Mouse (Mus musculus) MEL (cell line): Measurements from ENCODE around the gene Tldc2. TPM values are rescaled to one million over a fixed set of nuclear protein-coding genes. Genes with fewer than 3 reads are reported as not detected.

Experiments used
- DNase-seq: peaks from one replicate; pipeline ENCODE4 v3.0.0; 2011; ENCODE audit warnings: low read depth, low spot score
- H3K27ac ChIP-seq: 2 replicates; pipeline ENCODE4 v1.5.1; 2012; ENCODE audit warnings: low read depth, mild to moderate bottlenecking, control low read depth, low read length, moderate library complexity; ENCODE audit not compliant: control insufficient read depth
- H3K27me3 ChIP-seq, 2 experiments: fragments of 150-350 bp in 1 of 2; sonication (generic) in 1 of 2; 2 replicates each; pipeline ENCODE4 v1.6.1; 2012; ENCODE audit warnings: low read length in 2 of 2, mild to moderate bottlenecking in 2 of 2, improper control_type of control experiment in 1 of 2, moderate library complexity in 1 of 2; ENCODE audit not compliant: insufficient read depth in 2 of 2, control insufficient read depth in 1 of 2
- H3K36me3 ChIP-seq, 2 experiments: 2 replicates each; pipeline ENCODE4 v1.6.1; 2012 to 2014; ENCODE audit warnings: low read length in 2 of 2, improper control_type of control experiment in 1 of 2, inconsistent platforms in 1 of 2, mild to moderate bottlenecking in 1 of 2; ENCODE audit not compliant: insufficient read depth in 2 of 2, control insufficient read depth in 1 of 2
- H3K4me1 ChIP-seq, 2 experiments: fragments of 150-350 bp in 1 of 2; sonication (generic) in 1 of 2; 2 replicates each; pipeline ENCODE4 v1.6.1; 2012; ENCODE audit warnings: low read length in 2 of 2, improper control_type of control experiment in 1 of 2, mild to moderate bottlenecking in 1 of 2; ENCODE audit not compliant: insufficient read depth in 2 of 2, control insufficient read depth in 1 of 2
- H3K4me3 ChIP-seq, 2 experiments: fragments of 150-350 bp in 1 of 2; sonication (generic) in 1 of 2; 2 replicates each; pipeline ENCODE4 v1.5.1; 2012; ENCODE audit warnings: low read depth in 2 of 2, low read length in 2 of 2, mild to moderate bottlenecking in 2 of 2, moderate library complexity in 2 of 2, control low read depth in 1 of 2, improper control_type of control experiment in 1 of 2; ENCODE audit not compliant: control insufficient read depth in 1 of 2, insufficient read depth in 1 of 2
- H3K79me2 ChIP-seq: 2 replicates; pipeline ENCODE4 v1.6.1; 2012; ENCODE audit warnings: mild to moderate bottlenecking, low read length, moderate library complexity; ENCODE audit not compliant: control insufficient read depth, poor library complexity, insufficient read depth
- H3K9ac ChIP-seq: 2 replicates; pipeline ENCODE4 v1.6.1; 2012; ENCODE audit warnings: low read depth, mild to moderate bottlenecking, control low read depth, low read length, moderate library complexity; ENCODE audit not compliant: control insufficient read depth, poor library complexity, severe bottlenecking
- H3K9me3 ChIP-seq: fragments of 150-350 bp; sonication (generic); replicated peaks from 2 replicates; pipeline ENCODE4 v1.6.1; 2012; ENCODE audit warnings: mild to moderate bottlenecking, low read length, improper control_type of control experiment, moderate library complexity; ENCODE audit not compliant: insufficient read depth
- BHLHE40 ChIP-seq: IDR thresholded peaks from 2 replicates; pipeline ENCODE4 v1.6.1; 2012; ENCODE audit warnings: low read depth, mild to moderate bottlenecking, inconsistent platforms, low read length, improper control_type of control experiment, borderline replicate concordance
- CHD1 ChIP-seq: IDR thresholded peaks from 2 replicates; pipeline ENCODE4 v1.6.1; 2012; ENCODE audit warnings: low read depth, mild to moderate bottlenecking, inconsistent platforms, low read length, improper control_type of control experiment
- GABPA ChIP-seq: IDR thresholded peaks from 2 replicates; pipeline ENCODE4 v1.6.1; 2012; ENCODE audit warnings: low read depth, mild to moderate bottlenecking, inconsistent platforms, low read length, improper control_type of control experiment, moderate library complexity
- GATA1 ChIP-seq: IDR thresholded peaks from 2 replicates; pipeline ENCODE4 v1.6.1; 2011; ENCODE audit warnings: low read depth, low read length, improper control_type of control experiment
- HCFC1 ChIP-seq: IDR thresholded peaks from 2 replicates; pipeline ENCODE4 v1.6.1; 2012; ENCODE audit warnings: low read depth, mild to moderate bottlenecking, inconsistent platforms, low read length, improper control_type of control experiment, moderate library complexity
- KAT2A ChIP-seq: conservative IDR thresholded peaks from 2 replicates; pipeline ENCODE4 v1.6.1; 2012; ENCODE audit warnings: low read depth, low read length, improper control_type of control experiment, inconsistent platforms
- MAFK ChIP-seq: IDR thresholded peaks from 2 replicates; pipeline ENCODE4 v1.6.1; 2011; ENCODE audit warnings: low read depth, mild to moderate bottlenecking, low read length, improper control_type of control experiment, borderline replicate concordance
- MAX ChIP-seq: IDR thresholded peaks from 2 replicates; pipeline ENCODE4 v1.6.1; 2011; ENCODE audit warnings: low read length, improper control_type of control experiment
- MXI1 ChIP-seq: IDR thresholded peaks from 2 replicates; pipeline ENCODE4 v1.6.1; 2011; ENCODE audit warnings: mild to moderate bottlenecking, low read depth, low read length, improper control_type of control experiment
- MYB ChIP-seq: IDR thresholded peaks from 2 replicates; pipeline ENCODE4 v1.6.1; 2011; ENCODE audit warnings: mild to moderate bottlenecking, low read depth, low read length, improper control_type of control experiment
- MYC ChIP-seq: IDR thresholded peaks from 2 replicates; pipeline ENCODE4 v1.6.1; 2011; ENCODE audit warnings: low read depth, mild to moderate bottlenecking, low read length, improper control_type of control experiment, moderate library complexity
- NELFE ChIP-seq: IDR thresholded peaks from 2 replicates; pipeline ENCODE4 v1.6.1; 2011; ENCODE audit warnings: low read depth, low read length, improper control_type of control experiment
- NRF1 ChIP-seq: IDR thresholded peaks from 2 replicates; pipeline ENCODE4 v1.6.1; 2014; ENCODE audit warnings: low read depth, mild to moderate bottlenecking, inconsistent platforms, low read length, improper control_type of control experiment, moderate library complexity; ENCODE audit not compliant: poor library complexity, insufficient read depth, severe bottlenecking
- POLR2A ChIP-seq, 2 experiments: IDR thresholded peaks; 2 replicates each; pipeline ENCODE4 v1.6.1; 2011 to 2012; ENCODE audit warnings: low read length in 2 of 2, mild to moderate bottlenecking in 2 of 2, control low read depth in 1 of 2, improper control_type of control experiment in 1 of 2, low read depth in 1 of 2, moderate library complexity in 1 of 2; ENCODE audit not compliant: control insufficient read depth in 1 of 2, insufficient read depth in 1 of 2, poor library complexity in 1 of 2
- POLR2AphosphoS2 ChIP-seq: IDR thresholded peaks from 2 replicates; pipeline ENCODE4 v1.6.1; 2011; ENCODE audit warnings: low read length, improper control_type of control experiment
- POLR2AphosphoS5 ChIP-seq: IDR thresholded peaks from 2 replicates; pipeline ENCODE4 v1.6.1; 2012; ENCODE audit warnings: low read depth, borderline replicate concordance, mild to moderate bottlenecking, inconsistent platforms, low read length, moderate library complexity, mixed read lengths
- SIN3A ChIP-seq: IDR thresholded peaks from 2 replicates; pipeline ENCODE4 v1.6.1; 2012; ENCODE audit warnings: low read length, improper control_type of control experiment, inconsistent platforms
- SMC3 ChIP-seq: IDR thresholded peaks from 2 replicates; pipeline ENCODE4 v1.6.1; 2011; ENCODE audit warnings: low read depth, low read length, improper control_type of control experiment
- TBP ChIP-seq: IDR thresholded peaks from 2 replicates; pipeline ENCODE4 v1.8.0; 2011; ENCODE audit warnings: low read depth, low read length, improper control_type of control experiment
- TCF12 ChIP-seq: IDR thresholded peaks from 2 replicates; pipeline ENCODE4 v1.6.1; 2014; ENCODE audit warnings: low read depth, mild to moderate bottlenecking, inconsistent platforms, low read length, improper control_type of control experiment, moderate library complexity
- UBTF ChIP-seq: IDR thresholded peaks from 2 replicates; pipeline ENCODE4 v1.6.1; 2012; ENCODE audit warnings: low read depth, mild to moderate bottlenecking, inconsistent platforms, low read length, improper control_type of control experiment, moderate library complexity, borderline replicate concordance; ENCODE audit not compliant: insufficient read depth
- USF1 ChIP-seq: IDR thresholded peaks from 2 replicates; pipeline ENCODE4 v1.6.1; 2014; ENCODE audit warnings: low read depth, mild to moderate bottlenecking, inconsistent platforms, low read length, improper control_type of control experiment, moderate library complexity
- ZC3H11A ChIP-seq: IDR thresholded peaks from 2 replicates; pipeline ENCODE4 v1.6.1; 2012; ENCODE audit warnings: low read depth, mild to moderate bottlenecking, inconsistent platforms, low read length, improper control_type of control experiment
- ZKSCAN1 ChIP-seq: IDR thresholded peaks from 2 replicates; pipeline ENCODE4 v1.6.1; 2012; ENCODE audit warnings: low read depth, mild to moderate bottlenecking, inconsistent platforms, low read length, improper control_type of control experiment, moderate library complexity
- polyA plus RNA-seq, 2 experiments: library from polyadenylated mRNA; stranded (reverse) in 1 of 2; unstranded in 1 of 2; fragments of >175 nt in 1 of 2; fragments of >200 nt in 1 of 2; gene quantifications; 2 replicates each; pipeline versions ENCODE4 v1.2.1 to v1.2.4; 2012; ENCODE audit warnings: low replicate concordance in 2 of 2, low read depth in 1 of 2; ENCODE audit not compliant: insufficient read length in 2 of 2, insufficient read depth in 1 of 2, missing spikeins in 1 of 2
- total RNA-seq: library from RNA; depleted of rRNA; stranded (reverse); fragments of 300-350 nt; gene quantifications from 2 replicates; pipeline ENCODE4 v1.2.3, GENCODE M21; 2012

Tldc2 gene
- total and polyA plus RNA-seq, 3 experiments, result not detected

GRCm38 (mm10) chr2:157048395-157049181, 38.3 kb upstream of the Tldc2 start:
- Histone ChIP-seq H3K9me3 (no peaks in the 10 kb centered on the region), H3K36me3 (no peaks in the 10 kb centered on the region), H3K79me2 (no peaks in the 10 kb centered on the region), H3K9ac (no peak overlapping the region), H3K4me3 (no peak overlapping the region), H3K4me1 (peaks cover 0 to 3% of the 10 kb centered on the region in 2 experiments; a peak in 1 of 4 replicates), H3K27me3 (peaks cover 2 to 3% of the 10 kb centered on the region in 2 experiments; a peak in 2 of 4 replicates), H3K27ac (no peak overlapping the region)
- peak; percentile 55 for DNase-seq
- no peak for TF ChIP-seq KAT2A
- TF ChIP-seq MAFK, result peak; percentile 74

DNA sequence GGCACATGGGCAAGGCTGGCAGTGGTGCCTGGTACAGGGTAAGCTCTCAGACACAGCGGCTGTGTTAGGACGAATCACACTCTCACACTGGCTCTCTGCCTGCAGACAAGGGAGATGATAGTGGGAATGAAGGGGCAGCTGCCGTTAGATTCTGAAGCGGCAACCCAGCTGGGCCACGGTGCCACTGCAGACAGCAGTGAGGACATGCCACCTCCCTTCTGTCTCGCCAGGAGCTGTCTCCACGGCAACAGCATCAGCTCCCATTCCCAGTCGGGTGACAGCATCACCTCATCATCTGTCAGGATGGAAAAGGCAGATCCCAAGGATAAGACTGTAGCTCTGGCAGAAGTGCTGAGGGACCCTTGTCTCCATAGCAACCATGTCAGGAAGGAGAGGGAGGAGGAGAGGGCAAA, 37.0 kb upstream of the Tldc2 start:
- H3K4me1 ChIP-seq, result peaks cover 0 to 3% of the 10 kb centered on the region in 2 experiments; a peak in 1 of 4 replicates
- H3K36me3 ChIP-seq, result no peaks in the 10 kb centered on the region

GRCm38 (mm10) chr2:157052448-157052847, 34.4 kb upstream of the Tldc2 start:
- Histone ChIP-seq H3K79me2 (no peaks in the 10 kb centered on the region), H3K27ac (no peak overlapping the region), H3K9ac (no peak overlapping the region), H3K4me1 (peaks cover 0 to 3% of the 10 kb centered on the region in 2 experiments; a peak in 1 of 4 replicates), H3K27me3 (peaks cover 1 to 5% of the 10 kb centered on the region in 2 experiments; a peak in 2 of 4 replicates), H3K9me3 (no peaks in the 10 kb centered on the region), H3K4me3 (no peak overlapping the region), H3K36me3 (no peaks in the 10 kb centered on the region)
- no peak for TF ChIP-seq BHLHE40
- no peak for TF ChIP-seq ZKSCAN1
- TF ChIP-seq SIN3A, result no peak
- no peak for TF ChIP-seq MYC
- no peak for TF ChIP-seq NELFE
- TF ChIP-seq POLR2AphosphoS5, result no peak
- TF ChIP-seq TCF12, result no peak
- TF ChIP-seq NRF1, result no peak
- TF ChIP-seq SMC3, result no peak
- no peak for TF ChIP-seq HCFC1
- no peak for TF ChIP-seq GATA1
- TF ChIP-seq MXI1, result no peak
- no peak for DNase-seq

More for the DNA sequence above, 37.0 kb upstream of the Tldc2 start:
- H3K9ac ChIP-seq, result no peak overlapping the region
- no peaks in the 10 kb centered on the region for H3K79me2 ChIP-seq
- H3K27me3 ChIP-seq, result peaks cover 2 to 3% of the 10 kb centered on the region in 2 experiments; a peak in 2 of 4 replicates
- H3K27ac ChIP-seq, result no peak overlapping the region
- no peak overlapping the region for H3K4me3 ChIP-seq
- no peak for DNase-seq
- H3K9me3 ChIP-seq, result no peaks in the 10 kb centered on the region
- TF ChIP-seq NRF1, result no peak
- TF ChIP-seq CHD1, result no peak
- TF ChIP-seq MYB, result no peak
- no peak for TF ChIP-seq MXI1
- TF ChIP-seq USF1, result no peak
- no peak for TF ChIP-seq TBP
- TF ChIP-seq POLR2AphosphoS2, result no peak
- no peak for TF ChIP-seq POLR2AphosphoS5
- TF ChIP-seq UBTF, result no peak
- no peak for TF ChIP-seq MAFK
- TF ChIP-seq GABPA, result no peak
- TF ChIP-seq POLR2A (IDR thresholded peaks at IDR 0.05; ENCODE audit: control insufficient read depth in 1 of 2, insufficient read depth in 1 of 2, low read depth in 1 of 2, low read length in 2 of 2, poor library complexity in 1 of 2), result no peak
- TF ChIP-seq MYC, result no peak
- no peak for TF ChIP-seq ZKSCAN1
- TF ChIP-seq MAX, result no peak
- TF ChIP-seq ZC3H11A, result no peak
